Mouse (Mus musculus) spleen, postnatal 4 days (tissue): ENCODE measurements around the gene Nars2.
"Not testable (repeated sequence)": the region's sequence is repeated elsewhere in the genome, so short reads cannot be mapped to it uniquely, and the experiment has no call there.

ENCODE experiments used
- DNase-seq, 2 experiments: peaks; one replicate each; pipeline ENCODE4 v3.0.0; 2022; ENCODE audit warnings: low spot score in 2 of 2

The Nars2 gene

GRCm38 (mm10) chr7:96951281-96952051 is at the start of gene Nars2:
Gene Nars2 (plus strand): TSS chr7:96951505.
- DNase-seq: peak; percentile 89 to 93

GRCm38 (mm10) chr7:96902183-96902582 is 49.1 kb upstream of the Nars2 start:
- DNase-seq: no peak

GRCm38 (mm10) chr7:96903088-96903985 is 48.0 kb upstream of the Nars2 start:
- DNase-seq: no peak

DNA sequence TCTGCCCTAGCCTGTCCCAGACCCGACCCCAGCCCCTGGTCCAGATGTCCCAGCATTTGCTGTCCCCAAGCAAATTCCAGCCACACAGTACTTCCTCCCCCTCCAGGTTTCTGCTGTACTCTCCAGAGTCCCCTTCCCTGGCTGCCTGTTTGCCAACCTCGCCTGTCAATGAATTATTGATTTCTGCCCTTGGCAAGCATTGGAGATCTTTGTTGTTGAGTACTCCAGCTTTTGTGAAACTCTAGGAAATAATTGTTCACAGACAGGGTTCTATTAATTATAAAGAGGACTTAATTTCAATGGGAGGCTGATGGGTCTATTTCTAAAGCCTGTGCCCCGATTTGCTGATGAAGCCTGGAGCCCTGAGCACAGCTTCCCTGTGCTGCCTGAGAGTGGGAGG is 46.9 kb upstream of the Nars2 start:
- no peak for DNase-seq

DNA sequence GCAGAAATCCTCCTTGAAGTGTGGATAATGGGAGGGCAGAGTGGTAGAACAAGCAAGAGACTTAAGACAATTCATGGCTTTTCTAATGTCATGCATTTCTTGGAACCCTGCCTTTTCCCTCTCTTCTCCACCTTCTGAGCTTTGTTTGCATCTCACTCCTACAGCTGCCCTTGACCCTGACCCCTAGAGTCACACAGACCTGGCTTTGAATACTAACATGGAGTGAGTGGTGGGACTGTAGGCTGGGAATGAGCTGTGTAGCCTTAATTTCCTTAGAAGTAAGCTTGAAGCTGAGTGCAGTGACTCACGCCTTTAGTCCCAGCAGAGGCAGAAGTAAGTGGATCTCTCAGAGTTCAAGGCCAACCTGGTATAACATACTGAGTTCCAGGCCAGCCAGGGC is 46.4 kb upstream of the Nars2 start:
- no peak for DNase-seq

DNA sequence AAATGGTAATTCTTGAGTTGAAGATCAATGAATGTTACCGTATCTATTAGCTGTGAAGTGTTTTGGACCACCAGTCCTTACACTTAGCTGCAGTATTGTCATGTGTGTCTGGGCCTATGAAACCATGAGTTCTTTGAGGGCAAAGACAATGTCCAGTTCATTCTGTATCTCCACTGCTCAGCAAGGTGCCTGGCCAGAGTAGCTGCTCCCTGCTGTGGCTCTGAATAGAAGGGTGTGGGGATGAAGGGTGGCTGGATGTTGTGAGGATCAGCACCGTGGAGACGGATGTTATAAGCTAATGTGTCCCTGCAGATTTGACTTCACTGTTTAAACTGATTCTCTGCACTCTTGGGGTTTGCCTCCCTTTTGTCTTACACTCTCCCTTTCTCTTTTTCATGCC is 45.9 kb upstream of the Nars2 start:
- DNase-seq: no peak

DNA sequence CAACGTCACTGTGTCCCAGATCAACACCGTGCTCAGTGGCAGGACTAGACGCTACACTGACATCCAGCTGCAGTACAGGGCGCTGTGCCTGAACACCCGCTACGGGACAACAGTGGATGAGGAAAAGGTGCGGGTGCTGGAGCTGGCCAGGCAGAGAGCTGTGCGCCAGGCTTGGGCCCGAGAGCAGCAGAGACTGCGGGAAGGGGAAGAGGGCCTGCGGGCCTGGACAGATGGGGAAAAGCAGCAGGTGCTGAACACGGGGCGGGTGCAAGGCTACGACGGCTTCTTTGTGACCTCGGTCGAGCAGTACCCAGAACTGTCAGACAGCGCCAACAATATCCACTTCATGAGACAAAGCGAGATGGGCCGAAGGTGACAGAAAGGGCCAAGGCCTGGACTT is 45.1 kb upstream of the Nars2 start:
- DNase-seq: no peak

- no peak for DNase-seq
Observed at GRCm38 (mm10) chr7:96907971-96908680, 43.2 kb upstream of the Nars2 start.

DNA sequence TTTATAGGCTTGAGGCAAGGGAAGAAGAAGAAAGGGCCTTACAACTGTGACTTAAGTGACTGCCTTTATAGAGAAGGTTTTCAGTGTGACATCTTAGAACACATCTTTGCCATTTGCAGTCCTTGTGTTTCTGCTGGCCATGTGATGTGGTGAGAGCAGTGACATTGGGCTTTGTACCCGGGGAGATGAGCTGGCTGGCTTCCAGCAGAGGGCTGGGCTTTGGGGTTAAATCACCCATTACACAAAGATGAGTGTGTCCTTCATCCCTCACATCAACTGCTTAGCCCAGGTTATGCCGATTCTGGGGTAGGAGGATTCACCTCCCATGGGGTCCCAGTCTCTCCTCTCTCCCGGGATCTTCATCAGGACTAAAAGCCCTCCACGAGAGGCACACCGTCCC is 41.4 kb upstream of the Nars2 start:
- no peak for DNase-seq

DNA sequence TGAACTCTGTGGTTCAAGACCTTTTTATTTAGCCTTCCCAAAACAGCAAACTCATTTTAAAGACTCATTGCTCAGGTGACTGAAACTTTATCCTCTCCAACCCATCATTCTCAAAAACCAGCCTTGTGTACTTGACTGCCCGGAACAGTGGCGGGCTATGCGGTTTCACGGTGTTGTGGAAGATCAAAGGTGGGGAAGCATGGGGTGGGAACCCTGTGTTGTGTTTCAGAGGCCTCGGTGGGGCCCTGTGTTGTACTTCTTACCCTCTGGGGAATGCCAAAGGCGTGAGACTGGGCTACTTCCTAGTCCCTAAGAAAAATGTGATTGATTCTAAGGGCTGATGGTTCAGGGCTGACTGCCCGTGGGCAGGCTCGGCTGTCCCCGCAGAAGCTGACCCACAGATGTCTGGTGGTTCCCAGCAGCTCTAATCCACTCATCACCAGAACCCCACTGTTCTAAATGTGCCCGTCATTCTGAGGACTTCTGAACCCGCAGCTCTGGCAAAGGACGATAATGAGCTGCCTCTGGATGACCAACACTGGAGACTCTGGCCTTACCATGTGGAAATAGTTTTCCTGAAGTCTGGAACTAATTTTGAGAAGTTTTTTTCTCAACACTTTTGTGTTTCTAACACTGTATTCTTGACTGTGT is 40.9 kb upstream of the Nars2 start:
- DNase-seq: no peak

DNA sequence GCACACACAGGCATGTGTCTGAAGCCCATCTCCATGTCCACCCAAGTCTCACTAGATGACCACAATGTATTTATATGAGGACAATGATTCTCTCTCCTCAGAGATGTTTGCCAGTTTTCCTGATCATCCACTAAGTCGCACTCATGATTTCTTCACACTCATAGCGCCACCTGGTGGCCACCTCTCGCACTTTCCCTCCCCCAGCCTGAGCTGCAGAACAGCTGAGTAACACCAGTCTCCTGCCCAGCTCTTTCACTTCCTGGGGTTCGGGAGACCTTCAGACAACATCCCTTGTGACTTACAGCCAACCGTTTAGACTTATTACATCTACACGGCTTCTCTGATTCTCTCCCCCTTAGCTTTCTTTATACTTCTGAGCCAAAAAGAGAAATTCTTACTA is 37.3 kb upstream of the Nars2 start:
- peak; percentile 78 to 91 for DNase-seq

GRCm38 (mm10) chr7:96915452-96916105 is 35.7 kb upstream of the Nars2 start:
- peak in 1 of 2 experiments; percentile 42 for DNase-seq

- no peak for DNase-seq
Observed at GRCm38 (mm10) chr7:96920447-96921095, 30.7 kb upstream of the Nars2 start.

GRCm38 (mm10) chr7:96922927-96923326 is 28.4 kb upstream of the Nars2 start:
- no peak for DNase-seq

DNA sequence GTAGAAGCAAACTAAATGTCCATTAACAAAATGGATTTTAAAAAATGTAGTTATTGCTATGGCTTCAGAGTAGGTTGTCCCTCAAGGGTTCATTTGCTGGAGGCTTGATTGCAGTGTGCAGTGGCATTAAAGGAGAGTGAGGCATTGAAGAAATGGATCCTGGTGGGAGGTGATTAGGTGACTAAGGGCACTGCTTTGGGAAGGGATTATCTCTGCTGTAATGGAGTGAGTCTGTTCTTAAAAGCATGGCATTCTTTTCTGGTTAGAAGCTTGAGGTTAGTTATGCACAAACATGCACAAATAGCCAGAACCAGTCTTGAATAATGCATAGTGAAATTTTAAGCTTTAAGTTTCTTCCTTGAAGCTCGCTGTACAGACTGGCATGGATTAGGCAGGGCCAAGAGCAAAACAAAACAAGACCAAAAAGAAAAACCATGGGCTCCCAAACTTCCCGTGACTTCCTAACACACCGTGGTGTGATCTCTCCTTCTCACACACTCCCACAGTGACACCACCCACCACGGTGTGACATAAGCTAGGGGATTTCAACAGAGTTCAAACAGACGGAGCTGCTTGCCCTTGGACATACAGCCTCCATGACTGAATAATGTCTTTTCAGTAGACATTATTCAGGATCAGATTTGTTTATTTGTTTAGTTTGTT is 7.5 kb upstream of the Nars2 start:
- no peak for DNase-seq

GRCm38 (mm10) chr7:96946501-96946900 is 4.8 kb upstream of the Nars2 start:
- not testable (repeated sequence) for DNase-seq

GRCm38 (mm10) chr7:96952094-96952493 is 789 bp downstream of the Nars2 start:
- no peak for DNase-seq

GRCm38 (mm10) chr7:96959168-96959567 is 7.9 kb downstream of the Nars2 start:
- DNase-seq: peak in 1 of 2 experiments; percentile 53

DNA sequence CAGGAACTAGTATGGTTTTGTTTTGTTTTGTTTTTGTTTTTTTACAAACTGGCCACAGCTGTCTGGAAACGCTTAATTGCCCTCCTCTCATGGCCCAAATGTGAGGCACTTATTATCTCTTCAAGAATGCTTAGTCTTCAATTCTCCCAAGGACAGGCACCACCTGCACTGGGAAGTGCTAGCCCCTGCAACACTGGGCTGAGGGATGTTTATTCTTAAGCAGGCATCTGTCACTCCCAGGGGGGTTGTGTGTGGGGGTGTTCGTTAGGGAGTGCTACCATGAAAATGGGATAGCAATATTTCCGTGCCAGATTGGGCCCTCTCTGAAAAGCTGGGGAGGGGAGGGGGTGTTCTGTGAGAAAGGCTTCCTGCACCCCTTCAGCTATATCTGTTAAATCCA is 15.9 kb downstream of the Nars2 start:
- DNase-seq: no peak

DNA sequence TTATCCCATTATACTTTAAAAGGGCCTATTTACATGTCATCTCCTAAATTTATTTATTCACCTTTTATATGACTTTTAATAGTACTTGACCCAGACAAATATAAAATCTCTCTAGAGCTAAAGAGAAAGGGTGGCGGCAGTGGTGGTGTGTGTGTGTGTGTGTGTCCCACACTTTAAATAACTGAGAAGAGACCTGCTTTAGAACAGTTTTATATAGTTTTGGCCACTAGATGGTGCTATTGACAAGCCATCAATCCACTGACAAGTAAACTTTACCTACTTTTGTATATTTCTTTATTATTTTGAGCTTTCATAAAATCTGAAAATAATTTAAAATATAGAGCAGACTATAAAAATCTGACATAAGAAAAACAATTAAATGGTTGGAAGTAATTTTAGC is 19.1 kb downstream of the Nars2 start:
- no peak for DNase-seq
